ENCODE assay signal across 8 mouse cellular contexts in the genomic region with DNA sequence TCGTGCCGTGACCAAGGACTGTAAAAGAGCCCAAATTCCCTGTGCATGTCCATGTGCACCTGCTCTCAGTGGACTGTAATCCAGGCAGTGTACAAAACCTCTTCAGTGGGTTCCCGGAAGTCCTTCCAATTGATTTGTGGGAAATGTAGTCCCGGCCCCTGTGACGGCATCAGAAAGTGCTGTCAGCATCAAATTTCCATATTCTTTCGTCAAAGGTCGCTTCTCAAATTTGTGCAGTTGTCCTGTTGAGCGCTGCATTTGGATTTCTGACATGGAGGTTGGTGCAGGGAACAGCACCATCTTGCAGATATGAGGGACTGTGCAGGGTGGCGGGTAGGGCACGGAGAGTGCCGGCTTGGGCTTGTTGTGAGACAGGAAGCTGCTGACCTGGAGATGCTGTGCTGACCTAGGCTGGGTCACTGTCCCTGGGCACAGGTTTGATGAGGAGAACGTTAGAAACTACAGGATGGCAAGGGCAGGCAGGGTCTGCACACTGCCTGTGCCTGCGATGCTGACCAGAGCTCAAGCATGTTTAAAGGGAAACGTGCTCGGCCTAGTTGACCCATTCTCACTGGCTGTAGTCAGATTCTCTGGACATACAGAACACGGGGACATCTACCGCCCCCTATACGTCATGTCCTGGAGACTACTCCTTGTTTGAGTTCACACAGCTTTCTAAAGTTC. TPM values are rescaled to one million over a fixed set of nuclear protein-coding genes. Genes with fewer than 3 reads are reported as not detected.
DNase-seq lines count a peak whose midpoint lies in the region; ATAC-seq and TF ChIP-seq lines count a peak whose summit lies in the region.

No protein-coding gene starts in this region.

- under 1% methylated on average over 18 of the region's 18 CpGs for WGBS in forebrain, embryonic 13.5 days
- under 1% methylated on average over 18 of the region's 18 CpGs for WGBS in neural tube, embryonic 15.5 days

- H3K27ac ChIP-seq in ES-Bruce4 (ENCODE audit: insufficient read depth, low read length): no peak overlapping the region
- peak overlapping the region; percentile 40; the same call in 1 of the 2 replicates for H3K27ac ChIP-seq in forebrain, embryonic 13.5 days
- H3K27ac ChIP-seq in neural tube, embryonic 15.5 days (replicated peaks): peak overlapping the region; percentile 82

- peak; percentile 64 to 85 for DNase-seq in heart, postnatal 14 days
- DNase-seq in layer of hippocampus, adult 11-12 months (ENCODE audit: low spot score): peak; percentile 89
- peak; percentile 87 to 90 for DNase-seq in lung, adult 18-20 months
- peak; percentile 76 for DNase-seq in testis, postnatal 14 days (ENCODE audit: low spot score)

- no peaks in the 10 kb centered on the region for H3K9me3 ChIP-seq in ES-Bruce4 (replicated peaks; ENCODE audit: control insufficient read depth, insufficient read depth, low read length, poor library complexity, severe bottlenecking)
- H3K9me3 ChIP-seq in forebrain, embryonic 13.5 days (replicated peaks): no peaks in the 10 kb centered on the region
- H3K9me3 ChIP-seq in neural tube, embryonic 15.5 days (replicated peaks): no peaks in the 10 kb centered on the region

- H3K4me1 ChIP-seq in ES-Bruce4 (ENCODE audit: control insufficient read depth, insufficient read depth, low read length): no peaks in the 10 kb centered on the region
- H3K4me1 ChIP-seq in forebrain, embryonic 13.5 days: peaks cover 7% of the 10 kb centered on the region
- H3K4me1 ChIP-seq in neural tube, embryonic 15.5 days: peaks cover 9% of the 10 kb centered on the region; the same call in 1 of the 2 replicates

- no peaks in the 10 kb centered on the region for H3K27me3 ChIP-seq in ES-Bruce4 (ENCODE audit: control insufficient read depth, insufficient read depth, low read length, poor library complexity, severe bottlenecking)
- H3K27me3 ChIP-seq in forebrain, embryonic 13.5 days: no peaks in the 10 kb centered on the region
- H3K27me3 ChIP-seq in neural tube, embryonic 15.5 days (replicated peaks): no peaks in the 10 kb centered on the region

- no peak for TF ChIP-seq CTCF in ES-Bruce4 (IDR thresholded peaks at IDR 0.05; ENCODE audit: low read depth, low read length)

- no peak for TF ChIP-seq EP300 in ES-Bruce4 (IDR thresholded peaks at IDR 0.05; ENCODE audit: insufficient read depth, low read depth, low read length)

- H3K9ac ChIP-seq in ES-Bruce4 (ENCODE audit: low read depth, poor library complexity, severe bottlenecking): 0 out of 2 replicates have a peak overlapping the region, but pooled peaks have one; percentile 12
- peak overlapping the region; percentile 81 for H3K9ac ChIP-seq in forebrain, embryonic 13.5 days
- H3K9ac ChIP-seq in neural tube, embryonic 15.5 days (replicated peaks): peak overlapping the region; percentile 72

- H3K4me3 ChIP-seq in ES-Bruce4 (ENCODE audit: low read depth, low read length): peak overlapping the region; percentile 98
- H3K4me3 ChIP-seq in forebrain, embryonic 13.5 days: peak overlapping the region; percentile 69
- peak overlapping the region; percentile 72 for H3K4me3 ChIP-seq in neural tube, embryonic 15.5 days (replicated peaks)

- peak overlapping the region; percentile 75 for H3K4me2 ChIP-seq in forebrain, embryonic 13.5 days
- peak overlapping the region; percentile 81 for H3K4me2 ChIP-seq in neural tube, embryonic 15.5 days

- no peaks in the 10 kb centered on the region for H3K36me3 ChIP-seq in ES-Bruce4 (ENCODE audit: control insufficient read depth, insufficient read depth, low read length, poor library complexity, severe bottlenecking)
- no peaks in the 10 kb centered on the region for H3K36me3 ChIP-seq in forebrain, embryonic 13.5 days (ENCODE audit: poor library complexity, severe bottlenecking)
- H3K36me3 ChIP-seq in neural tube, embryonic 15.5 days: no peaks in the 10 kb centered on the region

- ATAC-seq in cerebellum, adult (ENCODE audit: insufficient number of reproducible peaks, low FRiP score, low TSS enrichment): peak; percentile 99
- peak; percentile 98 for ATAC-seq in forebrain, embryonic 13.5 days
- peak; percentile 98 for ATAC-seq in neural tube, embryonic 15.5 days (ENCODE audit: low FRiP score)

- intact Hi-C loops in heart, postnatal 14 days (cut with DNase I): loop anchor here (5.0 to 10.0 kb wide), 2 partner anchors 46 to 177 kb away; a partner anchor contains a TSS

- peak; percentile 79 for TF ChIP-seq POLR2A in ES-Bruce4 (IDR thresholded peaks at IDR 0.05; ENCODE audit: insufficient read depth, low read length)

RNA-seq across cellular contexts. Expression of a gene that starts 6.7 kb away (rescaled TPM):
- 3.7 and 4.4 TPM in 2 replicates for polyA plus RNA-seq in ES-Bruce4 (2011; ENCODE audit: insufficient read depth, insufficient read length, low read depth, missing spikeins)
- polyA plus RNA-seq in forebrain, embryonic 13.5 days (2015; fragmentation: Nextera tagmentation; extraction: Ambion mirVana): 2.6 and 3.6 TPM in 2 replicates
- total RNA-seq in heart, postnatal 14 days (2021): 1 to 10 TPM; 4.0 to 6.5 TPM
- polyA plus RNA-seq in neural tube, embryonic 15.5 days (2015; fragmentation: Nextera tagmentation; extraction: Ambion mirVana): 4.4 and 4.5 TPM in 2 replicates

RNA-seq across cellular contexts. Expression of a gene that starts 12.1 kb away (rescaled TPM):
- polyA plus RNA-seq in ES-Bruce4 (2011; ENCODE audit: insufficient read depth, insufficient read length, low read depth, missing spikeins): 0.31 and 0.76 TPM in 2 replicates
- 0.10 TPM in 1 of 2 replicates, not detected in the other for polyA plus RNA-seq in forebrain, embryonic 13.5 days (2015; fragmentation: Nextera tagmentation; extraction: Ambion mirVana)
- 1 to 10 TPM in 1 of 2 experiments, under 1 TPM in 1; 0.88 to 1.1 TPM for total RNA-seq in heart, postnatal 14 days (2021)
- polyA plus RNA-seq in neural tube, embryonic 15.5 days (2015; fragmentation: Nextera tagmentation; extraction: Ambion mirVana): 0.17 and 0.19 TPM in 2 replicates

RNA-seq across cellular contexts. Expression of a gene that starts 19.8 kb away (rescaled TPM):
- 5.3 and 5.8 TPM in 2 replicates for polyA plus RNA-seq in ES-Bruce4 (2011; ENCODE audit: insufficient read depth, insufficient read length, low read depth, missing spikeins)
- polyA plus RNA-seq in forebrain, embryonic 13.5 days (2015; fragmentation: Nextera tagmentation; extraction: Ambion mirVana): 2.3 TPM in 2 replicates
- total RNA-seq in heart, postnatal 14 days (2021): 1 to 10 TPM; 2.4 to 2.6 TPM
- 0.99 and 1.5 TPM in 2 replicates for polyA plus RNA-seq in neural tube, embryonic 15.5 days (2015; fragmentation: Nextera tagmentation; extraction: Ambion mirVana)

RNA-seq across cellular contexts. Expression of a gene that starts 30.4 kb away (rescaled TPM):
- 2.2 and 2.9 TPM in 2 replicates for polyA plus RNA-seq in ES-Bruce4 (2011; ENCODE audit: insufficient read depth, insufficient read length, low read depth, missing spikeins)
- 9.0 TPM in 2 replicates for polyA plus RNA-seq in forebrain, embryonic 13.5 days (2015; fragmentation: Nextera tagmentation; extraction: Ambion mirVana)
- 1 to 10 TPM in 1 of 2 experiments, under 1 TPM in 1; 1.00 to 1.4 TPM for total RNA-seq in heart, postnatal 14 days (2021)
- polyA plus RNA-seq in neural tube, embryonic 15.5 days (2015; fragmentation: Nextera tagmentation; extraction: Ambion mirVana): 7.5 and 8.3 TPM in 2 replicates

RNA-seq across cellular contexts. Expression of a gene that starts 44.8 kb away (rescaled TPM):
- 7.3 and 8.5 TPM in 2 replicates for polyA plus RNA-seq in ES-Bruce4 (2011; ENCODE audit: insufficient read depth, insufficient read length, low read depth, missing spikeins)
- polyA plus RNA-seq in forebrain, embryonic 13.5 days (2015; fragmentation: Nextera tagmentation; extraction: Ambion mirVana): 5.0 and 6.4 TPM in 2 replicates
- 1 to 10 TPM; 2.9 to 4.0 TPM for total RNA-seq in heart, postnatal 14 days (2021)
- polyA plus RNA-seq in neural tube, embryonic 15.5 days (2015; fragmentation: Nextera tagmentation; extraction: Ambion mirVana): 6.2 and 7.0 TPM in 2 replicates

Comparison
In these comparisons a context has a peak if more than half of its experiments do, and no peak if none do; other contexts are left out.
1. H3K9ac ChIP-seq: peak in every context shown above with its lines; median percentile 81 in forebrain, embryonic 13.5 days; 72 in neural tube, embryonic 15.5 days; 12 in ES-Bruce4.